Mouse (Mus musculus) adipose tissue, adult 10 weeks (tissue): Measurements from ENCODE around the gene Mlana. TPM values are rescaled to one million over a fixed set of nuclear protein-coding genes. Genes with fewer than 3 reads are reported as not detected.

Experiments
- polyA plus RNA-seq: library from polyadenylated mRNA; stranded (reverse); fragments of 350-450 nt; fragmentation: Illumina TruSeq; extraction: RNeasy Lipid Tissue Mini Kit (QIAGEN cat#74804); gene quantifications from one replicate; pipeline ENCODE4 v1.2.3, GENCODE M21; 2014; ENCODE audit warnings: low read depth, low replicate concordance

Gene Mlana
- not detected for polyA plus RNA-seq

DNA sequence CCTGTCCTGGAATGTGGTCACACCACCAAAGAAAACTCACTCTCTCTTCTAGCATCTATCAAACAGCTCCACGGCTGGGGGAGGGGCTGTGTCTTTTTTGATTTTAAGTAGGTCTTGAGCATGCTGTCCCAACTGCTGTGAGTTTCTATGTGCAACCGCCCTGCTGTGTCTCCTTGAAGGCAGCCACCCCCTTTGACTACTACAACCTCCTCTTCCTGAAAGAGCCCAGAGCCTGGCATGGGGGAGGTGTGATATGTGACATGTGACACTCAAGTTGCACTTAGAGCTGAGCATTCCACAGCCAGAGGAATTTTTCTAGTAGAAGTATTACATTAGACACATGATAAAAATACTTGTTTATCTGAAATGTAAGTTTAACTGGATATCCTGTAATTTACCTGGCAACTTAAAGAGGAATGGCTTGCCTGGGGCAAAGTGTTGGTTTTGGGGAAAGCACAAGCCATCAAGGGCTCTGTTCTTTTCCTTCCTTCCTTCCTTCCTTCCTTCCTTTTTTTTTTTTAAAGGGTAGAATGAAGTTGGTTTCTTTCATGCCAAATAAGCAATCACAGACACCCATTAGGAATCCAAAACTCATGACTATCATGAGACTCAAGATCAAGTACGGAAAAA lies at the start of gene Mlana:
Gene Mlana, plus strand, starts transcription at position 580 of the 630 bp plus-strand sequence.

Other genes starting within 250 kb of the Mlana start
- 14.6 TPM for gene Ric1, start 175.5 kb upstream of the Mlana start, polyA plus RNA-seq
- 46.2 TPM for gene Ermp1, start 49.4 kb upstream of the Mlana start, polyA plus RNA-seq
- 11.1 TPM for gene 9930021J03Rik, start 108.2 kb downstream of the Mlana start, polyA plus RNA-seq
- 9.6 TPM for gene Ranbp6, start 115.2 kb downstream of the Mlana start, polyA plus RNA-seq
- 25.5 TPM for gene Il33, start 227.3 kb downstream of the Mlana start, polyA plus RNA-seq